Mouse (Mus musculus) urinary bladder, postnatal 25 days (tissue): ENCODE measurements around the gene 2310022A10Rik.

Experiments used
- DNase-seq: peaks from one replicate; pipeline ENCODE4 v3.0.0; 2022; ENCODE audit warnings: low spot score

Gene 2310022A10Rik

DNA sequence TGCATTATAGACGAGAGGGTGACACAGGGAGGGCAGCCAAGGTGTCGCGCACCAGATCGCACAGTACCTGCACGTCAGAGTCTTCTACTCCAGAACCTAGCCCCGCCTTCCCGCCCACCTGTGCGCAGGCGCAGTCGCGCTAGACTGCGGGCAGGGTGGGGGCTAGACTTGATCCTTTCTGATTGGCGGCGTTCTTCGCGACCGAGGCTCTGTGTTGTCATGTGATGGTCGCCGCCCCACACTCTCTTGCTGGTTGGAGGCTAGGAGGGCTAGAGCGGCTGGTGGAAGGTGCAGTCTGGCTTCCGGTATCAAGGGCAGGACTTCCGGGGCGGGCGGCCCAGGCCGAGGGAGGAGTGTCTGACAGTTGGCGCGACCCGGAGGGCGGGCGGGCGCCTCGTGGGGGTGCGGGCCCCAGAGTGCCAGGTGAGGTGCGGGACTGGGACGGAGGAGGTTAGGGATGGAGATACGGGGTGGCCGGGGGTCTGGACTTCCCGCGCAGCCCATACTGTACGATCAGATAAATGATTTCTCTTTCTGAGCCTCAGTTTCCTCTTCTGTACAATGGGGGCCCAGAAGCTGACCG lies at the start of gene 2310022A10Rik, which contains the start of gene Pld3:
Gene 2310022A10Rik (plus strand): TSS at position 303 of the 583 bp plus-strand sequence.
Gene Pld3 (minus strand): TSS at position 288 of the 583 bp plus-strand sequence.
- DNase-seq, result peak; percentile 89

DNA sequence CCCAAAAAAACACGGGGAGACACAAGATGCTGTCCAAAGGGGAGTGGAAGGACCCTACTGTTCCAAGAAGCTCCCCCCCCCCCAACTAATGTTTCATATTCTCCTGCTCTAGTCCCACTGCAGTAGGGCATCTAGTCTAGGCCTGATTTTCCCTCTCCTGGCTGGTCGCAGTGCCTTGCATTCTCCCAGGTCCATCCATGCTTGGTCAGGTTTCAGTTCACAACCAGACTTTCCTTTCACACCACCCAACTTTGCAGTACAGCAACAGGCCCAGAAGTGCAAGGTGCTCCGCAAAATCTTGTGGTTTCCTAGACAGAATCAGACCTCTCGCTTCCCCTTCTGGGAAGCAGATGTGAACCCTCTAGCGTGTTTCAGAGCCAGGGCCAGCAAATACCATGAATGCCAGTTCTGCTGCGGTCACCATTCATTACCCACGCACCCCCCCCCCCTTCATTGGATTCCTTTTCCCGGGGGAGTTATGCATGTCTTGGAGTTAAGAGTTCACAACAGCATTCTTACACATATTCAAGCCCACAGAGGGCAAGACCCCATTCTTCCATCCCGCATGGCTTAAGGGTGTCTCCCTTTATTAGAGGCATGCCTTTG lies 46.2 kb upstream of the 2310022A10Rik start:
- no peak for DNase-seq

DNA sequence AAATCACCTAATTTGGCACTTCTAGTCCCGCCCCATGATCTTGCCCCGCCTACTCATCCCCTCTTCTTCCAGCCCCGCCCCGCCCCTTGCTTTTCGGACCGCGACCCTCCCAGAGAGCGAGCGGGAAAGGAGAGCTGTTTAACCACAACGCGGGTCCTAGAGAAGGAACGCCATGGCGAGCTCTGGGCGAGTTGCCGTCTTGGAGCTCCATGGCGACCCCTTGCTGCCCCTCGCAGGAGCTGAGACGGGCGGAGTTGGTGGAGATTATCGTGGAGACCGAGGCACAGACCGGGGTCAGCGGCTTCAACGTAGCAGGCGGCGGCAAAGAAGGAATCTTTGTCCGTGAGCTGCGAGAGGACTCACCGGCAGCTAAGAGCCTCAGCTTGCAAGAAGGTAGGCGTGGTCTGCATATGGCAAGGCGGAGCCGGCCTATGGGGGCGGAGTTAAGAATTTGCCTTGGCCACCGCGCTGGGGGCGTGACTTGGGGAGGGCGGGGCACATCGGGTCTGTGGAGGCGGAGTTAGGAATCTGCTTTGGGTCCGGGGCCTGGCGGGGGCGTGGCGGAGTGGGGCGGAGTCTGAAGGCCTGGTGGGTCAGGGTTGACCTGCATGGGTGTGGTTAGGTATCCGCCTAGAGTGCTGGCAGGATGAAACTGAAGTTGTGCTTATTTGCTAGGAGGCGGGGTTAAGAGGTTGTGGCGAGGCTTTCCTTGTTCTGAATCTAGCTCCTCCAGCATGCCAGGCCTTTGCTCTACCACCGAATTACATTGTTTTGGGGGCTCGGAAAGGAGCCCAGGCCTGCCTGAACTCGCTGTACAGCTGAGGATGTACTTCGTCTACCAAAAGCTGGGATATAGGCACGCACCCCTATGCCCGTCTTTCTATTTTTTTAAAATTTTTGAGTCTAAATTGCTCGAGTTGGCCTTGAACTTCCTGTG lies 45.1 kb upstream of the 2310022A10Rik start:
- DNase-seq, result peak; percentile 99

DNA sequence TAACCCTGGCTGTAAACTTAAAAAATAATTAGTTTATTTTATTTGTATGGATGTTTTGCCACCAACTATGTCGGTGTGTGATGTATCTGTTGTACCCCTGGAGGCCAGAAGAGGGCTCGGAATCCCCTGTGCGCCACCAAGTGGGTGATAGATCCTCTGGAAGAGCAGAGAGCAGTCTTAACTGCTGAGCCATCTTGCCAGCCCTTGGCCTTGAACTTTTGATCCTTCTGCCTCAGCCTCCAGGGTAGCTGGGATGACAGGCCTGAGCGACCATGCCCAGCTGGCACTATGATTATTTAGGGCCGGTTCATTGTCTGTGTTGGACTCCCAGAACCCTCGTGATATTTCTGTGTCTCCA lies 44.4 kb upstream of the 2310022A10Rik start:
- peak; percentile 51 for DNase-seq

DNA sequence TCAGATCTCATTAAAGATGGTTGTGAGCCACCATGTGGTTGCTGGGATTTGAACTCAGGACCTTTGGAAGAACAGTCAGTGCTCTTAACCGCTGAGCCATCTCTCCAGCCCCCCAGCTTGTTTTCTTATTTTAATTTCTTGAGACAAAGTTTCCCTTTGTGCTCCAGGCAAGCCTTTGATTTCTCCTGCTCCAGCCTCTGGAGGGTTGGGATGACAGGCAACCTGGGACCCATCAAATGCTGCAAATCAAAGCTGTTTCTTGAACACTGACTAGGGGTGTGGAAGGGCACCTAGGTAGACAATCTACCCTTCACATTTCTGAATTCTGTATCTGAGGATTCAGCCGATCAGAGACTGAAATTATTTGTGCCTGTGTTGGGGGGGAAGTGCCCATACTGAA lies 42.2 kb upstream of the 2310022A10Rik start:
- DNase-seq, result no peak

DNA sequence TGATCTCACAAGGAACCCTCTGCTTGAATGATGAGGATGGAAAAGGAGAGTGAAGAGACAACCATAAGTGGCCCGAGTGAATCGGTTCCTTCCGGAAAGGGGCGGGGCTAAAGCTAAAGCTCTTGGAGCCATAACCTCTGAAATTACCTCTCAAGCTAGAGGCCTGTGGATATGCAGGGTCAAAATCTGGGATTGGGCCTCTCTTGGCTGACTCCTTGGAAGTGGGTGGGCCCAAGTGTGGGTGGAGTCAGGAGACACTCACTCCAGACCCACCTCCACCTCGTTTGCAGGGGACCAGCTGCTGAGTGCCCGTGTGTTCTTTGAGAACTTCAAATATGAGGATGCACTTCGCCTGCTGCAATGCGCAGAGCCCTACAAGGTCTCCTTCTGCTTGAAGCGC lies 38.1 kb upstream of the 2310022A10Rik start:
- no peak for DNase-seq

DNA sequence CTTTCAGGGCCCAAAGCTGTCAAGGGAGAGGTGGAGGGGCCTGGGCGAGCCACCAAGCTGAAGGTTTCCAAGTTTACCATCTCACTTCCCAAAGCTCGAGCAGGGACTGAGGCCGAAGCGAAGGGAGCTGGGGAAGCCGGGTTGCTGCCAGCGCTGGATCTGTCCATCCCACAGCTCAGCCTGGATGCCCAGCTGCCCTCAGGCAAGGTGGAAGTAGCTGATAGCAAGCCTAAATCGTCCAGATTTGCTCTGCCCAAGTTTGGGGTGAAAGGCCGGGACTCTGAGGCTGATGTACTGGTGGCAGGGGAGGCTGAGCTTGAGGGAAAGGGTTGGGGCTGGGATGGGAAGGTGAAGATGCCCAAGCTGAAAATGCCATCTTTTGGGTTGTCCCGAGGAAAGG lies 34.7 kb upstream of the 2310022A10Rik start:
- no peak for DNase-seq

DNA sequence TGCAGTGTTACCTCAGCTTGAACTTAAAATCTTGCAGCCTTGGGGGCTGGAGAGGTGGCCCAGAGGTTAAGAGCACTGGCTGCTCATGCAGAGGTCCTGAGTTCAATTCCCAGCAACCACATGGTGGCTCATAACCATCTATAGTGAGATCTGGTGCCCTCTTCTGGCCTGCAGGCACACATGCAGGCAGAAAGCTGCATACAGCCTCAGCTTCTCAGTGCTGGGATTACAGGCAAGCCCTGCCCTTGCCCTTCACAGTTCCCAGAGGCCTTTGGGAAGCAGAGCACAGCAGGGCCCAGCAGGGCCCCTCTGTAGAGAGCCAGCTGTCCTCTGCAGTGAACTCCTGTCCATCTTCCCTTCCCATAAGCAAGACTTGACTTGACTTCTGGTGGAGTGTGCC lies 32.9 kb upstream of the 2310022A10Rik start:
- no peak for DNase-seq

DNA sequence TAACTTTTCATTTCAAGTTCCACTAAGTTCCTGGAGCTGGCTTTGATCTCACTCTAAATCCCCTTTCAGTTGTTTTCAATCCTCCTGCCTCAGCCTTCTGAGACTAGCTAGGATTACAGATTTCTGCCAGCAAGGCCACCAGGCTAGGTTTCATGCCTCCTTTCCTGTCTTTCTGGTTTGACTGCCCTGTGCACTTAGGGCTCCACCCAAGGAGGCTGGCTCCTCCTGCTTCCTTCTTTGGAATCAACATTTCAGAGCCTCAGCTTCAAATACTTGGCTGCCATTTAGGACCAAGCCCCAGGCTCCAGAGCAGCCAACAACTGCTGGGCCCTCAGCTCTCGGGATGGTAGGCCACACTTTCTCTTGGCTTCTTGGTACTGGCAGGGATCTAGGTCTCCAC lies 32.4 kb upstream of the 2310022A10Rik start:
- no peak for DNase-seq

DNA sequence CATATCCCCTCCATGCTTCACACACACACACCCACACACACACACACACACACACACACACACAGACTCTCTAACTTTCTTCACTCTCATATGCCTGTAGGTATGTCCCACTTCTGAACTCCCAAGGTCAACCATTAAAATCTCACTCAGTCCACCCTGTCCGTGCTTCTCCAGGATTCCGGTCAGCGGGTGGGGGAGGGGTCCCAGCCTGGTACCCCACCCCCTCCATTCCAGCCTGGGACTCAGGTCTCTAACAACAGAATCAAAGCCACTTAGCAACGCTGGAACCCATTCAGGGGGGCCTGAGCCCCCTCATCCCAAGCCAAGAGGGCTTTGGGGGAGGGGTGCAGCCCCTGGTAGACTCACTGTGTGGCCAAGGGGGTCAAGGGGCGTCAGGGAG lies 30.1 kb upstream of the 2310022A10Rik start, which contains the start of gene Hipk4:
Gene Hipk4 (plus strand): TSS at position 301 of the 400 bp plus-strand sequence.
- DNase-seq, result no peak

DNA sequence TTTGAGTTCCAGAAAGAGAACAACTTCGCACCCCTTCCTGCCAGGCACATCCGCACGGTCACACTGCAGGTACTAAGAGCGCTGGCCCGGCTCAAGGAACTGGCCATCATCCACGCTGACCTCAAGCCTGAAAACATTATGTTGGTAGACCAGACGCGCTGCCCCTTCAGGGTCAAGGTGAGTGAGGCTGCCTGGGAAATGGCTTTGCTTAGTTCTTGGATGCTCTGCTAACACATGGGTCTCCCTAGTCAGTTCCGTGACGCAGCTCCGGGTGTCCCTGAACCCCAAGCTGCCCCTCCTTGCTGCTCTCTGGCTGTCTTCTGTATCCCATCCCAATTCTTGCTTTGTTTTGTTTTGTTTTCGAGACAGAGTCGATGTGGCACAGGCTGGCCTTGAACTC lies 29.2 kb upstream of the 2310022A10Rik start:
- no peak for DNase-seq

DNA sequence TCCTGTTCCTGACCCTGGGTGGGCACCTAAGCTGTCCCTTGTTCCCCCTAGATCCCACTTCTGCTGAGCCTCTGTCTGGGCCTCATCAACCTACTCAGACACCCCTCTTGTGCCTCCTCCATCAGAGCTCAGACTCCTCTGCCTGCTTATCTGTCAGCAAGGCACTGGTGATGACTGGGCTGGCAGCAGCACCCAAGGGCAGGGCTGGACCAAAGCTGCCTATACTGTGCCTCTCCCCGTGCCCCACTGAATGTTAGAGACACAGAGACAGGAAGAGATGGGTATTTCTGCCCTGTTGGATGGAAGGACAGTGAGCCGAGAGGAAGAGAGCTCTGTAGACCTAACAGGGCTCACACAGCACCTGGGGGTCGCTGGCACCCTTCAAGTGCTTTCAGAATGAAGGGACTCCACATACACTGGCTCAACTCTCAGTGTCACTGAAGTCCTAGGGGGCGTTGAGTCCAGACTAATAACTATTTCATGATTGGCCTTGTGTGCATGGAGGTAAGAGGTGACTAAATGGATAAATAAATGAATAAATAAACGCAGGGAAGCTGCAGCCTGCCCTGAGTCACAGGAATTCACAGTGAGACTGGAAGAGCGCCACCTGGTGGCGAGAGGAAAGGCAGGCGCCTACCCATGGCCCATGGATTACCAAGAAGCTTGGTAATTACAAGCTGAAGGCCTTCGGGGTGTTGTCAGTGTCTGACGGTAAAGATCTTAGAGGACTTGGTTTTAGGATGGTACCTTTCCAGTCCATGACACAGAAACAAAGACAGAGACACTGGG lies 26.8 kb upstream of the 2310022A10Rik start:
- DNase-seq, result peak; percentile 82

DNA sequence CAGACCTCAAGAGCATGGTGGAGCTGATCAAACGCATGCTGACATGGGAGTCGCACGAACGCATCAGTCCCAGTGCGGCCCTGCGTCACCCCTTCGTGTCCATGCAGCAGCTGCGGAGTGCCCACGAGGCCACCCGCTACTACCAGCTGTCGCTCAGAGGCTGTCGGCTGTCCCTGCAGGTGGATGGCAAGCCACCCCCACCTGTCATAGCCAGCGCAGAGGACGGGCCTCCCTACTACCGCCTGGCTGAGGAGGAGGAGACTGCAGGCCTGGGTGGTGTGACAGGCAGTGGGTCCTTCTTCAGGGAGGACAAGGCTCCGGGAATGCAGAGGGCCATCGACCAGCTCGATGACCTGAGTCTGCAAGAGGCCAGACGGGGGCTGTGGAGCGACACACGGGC lies 24.0 kb upstream of the 2310022A10Rik start:
- DNase-seq, result no peak

DNA sequence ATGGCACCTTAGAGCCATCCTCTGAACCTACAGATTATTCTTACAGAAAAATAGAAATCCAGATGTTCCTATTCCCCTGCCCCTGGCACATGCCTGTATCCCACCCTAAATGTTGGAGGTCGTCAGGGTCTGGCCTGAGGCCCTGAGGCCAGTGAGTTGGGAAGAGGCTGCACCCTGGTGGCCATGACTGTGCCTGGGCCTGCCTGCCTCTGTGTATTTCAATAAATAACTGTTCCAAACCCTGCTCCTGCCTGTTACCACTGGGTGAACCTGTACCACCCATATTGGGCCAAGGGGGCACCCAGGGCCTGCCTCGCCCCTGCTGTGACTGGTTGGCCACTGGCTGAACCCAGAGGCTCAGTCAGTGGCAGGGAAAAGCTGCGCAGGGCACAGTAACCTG lies 22.1 kb upstream of the 2310022A10Rik start:
- DNase-seq, result no peak

DNA sequence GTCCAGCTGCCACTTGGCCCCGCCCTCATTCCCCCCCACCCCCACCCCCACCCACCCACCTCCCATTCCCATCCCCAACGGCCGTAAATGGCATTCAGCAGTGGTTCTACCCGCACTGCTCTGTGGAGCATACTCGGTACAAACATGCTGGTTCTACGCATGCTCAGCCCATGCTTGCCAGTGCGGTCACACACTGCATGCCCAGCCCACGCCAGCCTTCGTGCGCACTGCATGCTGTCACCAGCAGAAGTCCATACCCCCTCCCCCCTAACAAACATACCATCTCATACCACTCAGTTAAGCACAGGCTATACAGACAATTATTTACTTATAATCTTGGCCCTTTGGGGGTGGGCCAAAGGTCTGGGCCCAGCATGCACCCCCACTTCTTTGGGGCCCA lies 21.3 kb upstream of the 2310022A10Rik start:
- DNase-seq, result no peak

DNA sequence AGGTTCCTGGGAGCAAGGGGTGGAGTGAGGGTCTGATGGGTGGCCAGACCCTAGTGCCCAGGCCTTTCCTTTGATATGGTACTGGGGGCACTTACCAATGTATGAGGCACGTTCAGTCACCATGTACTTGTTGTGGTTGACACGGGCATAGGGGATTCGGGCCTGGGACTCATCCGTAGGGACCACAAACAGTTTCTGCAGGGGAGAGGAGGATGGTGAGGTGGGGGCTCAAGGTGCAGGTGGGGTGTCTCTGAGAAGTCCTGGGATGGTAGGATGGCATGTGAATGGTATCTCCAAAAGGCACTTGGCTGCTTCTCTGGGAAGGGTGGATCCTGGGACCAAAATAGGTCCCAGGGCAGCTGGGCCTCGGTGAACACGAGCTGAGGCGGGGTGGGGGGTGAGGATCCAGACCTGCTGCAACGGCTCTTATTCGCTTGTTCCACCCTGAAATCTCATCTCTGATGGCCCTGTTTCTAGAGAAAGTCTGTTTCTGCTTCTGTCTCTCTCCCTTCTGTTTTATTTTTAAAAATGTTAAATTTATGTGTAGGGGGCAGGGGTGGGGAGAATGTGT lies 20.5 kb upstream of the 2310022A10Rik start:
- no peak for DNase-seq

DNA sequence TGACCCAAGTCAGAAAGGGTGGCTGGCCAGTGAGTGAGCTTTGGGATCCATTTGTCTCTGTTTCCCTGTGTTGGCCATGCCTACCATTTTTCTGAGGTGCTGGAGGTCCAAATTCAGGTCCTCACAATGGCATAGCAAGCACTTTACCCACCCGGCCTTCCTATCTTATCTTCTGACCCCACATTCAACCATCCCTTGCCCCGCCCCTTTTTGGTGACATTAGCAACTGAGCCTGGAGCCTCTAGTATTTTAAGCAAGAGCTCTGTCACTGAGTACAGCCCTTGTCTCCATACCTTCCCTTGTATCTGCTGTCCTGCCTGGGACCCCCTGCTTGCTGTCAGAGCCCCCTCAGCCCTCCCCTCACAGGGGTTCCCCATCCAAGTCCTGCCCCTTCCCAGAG lies 17.6 kb upstream of the 2310022A10Rik start:
- DNase-seq, result no peak

DNA sequence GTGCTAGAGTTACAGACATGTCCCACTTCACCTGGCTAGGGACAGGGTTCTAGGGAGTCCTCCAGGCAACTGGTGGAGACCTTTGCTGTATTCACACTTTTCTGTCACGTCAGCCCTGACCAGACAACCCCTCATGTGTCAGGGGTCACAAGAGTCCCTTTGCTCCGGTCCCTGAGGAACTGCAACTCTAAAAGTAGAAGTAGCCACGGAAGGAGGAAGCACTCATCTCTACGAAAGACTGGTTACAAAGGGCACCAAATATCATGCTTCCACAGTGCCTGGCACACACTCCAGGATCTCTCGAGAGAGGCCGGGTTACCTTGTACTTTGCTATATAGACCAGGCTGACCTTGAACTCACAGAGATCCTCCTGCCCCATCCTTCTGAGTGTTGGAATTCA lies 16.4 kb upstream of the 2310022A10Rik start:
- no peak for DNase-seq

DNA sequence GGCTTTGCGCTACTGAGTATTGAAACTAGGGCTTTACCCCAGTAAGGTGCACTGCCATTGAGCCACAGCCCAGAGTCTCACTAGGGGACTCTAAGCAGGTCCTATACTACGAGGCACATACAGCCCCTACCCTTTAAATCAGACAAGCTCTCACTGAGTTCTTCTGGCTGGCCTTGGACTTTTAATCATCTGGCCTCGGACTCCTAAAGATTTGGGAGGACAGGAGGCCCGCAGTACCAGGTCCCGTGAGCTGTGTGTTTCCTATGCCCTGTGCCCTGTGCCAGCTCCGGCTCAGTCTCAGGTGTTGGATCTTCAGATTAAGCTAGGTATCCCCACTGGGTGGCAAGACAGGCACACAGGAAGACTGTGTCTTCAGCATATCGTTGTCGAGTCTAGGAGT lies 15.0 kb upstream of the 2310022A10Rik start:
- DNase-seq, result no peak

DNA sequence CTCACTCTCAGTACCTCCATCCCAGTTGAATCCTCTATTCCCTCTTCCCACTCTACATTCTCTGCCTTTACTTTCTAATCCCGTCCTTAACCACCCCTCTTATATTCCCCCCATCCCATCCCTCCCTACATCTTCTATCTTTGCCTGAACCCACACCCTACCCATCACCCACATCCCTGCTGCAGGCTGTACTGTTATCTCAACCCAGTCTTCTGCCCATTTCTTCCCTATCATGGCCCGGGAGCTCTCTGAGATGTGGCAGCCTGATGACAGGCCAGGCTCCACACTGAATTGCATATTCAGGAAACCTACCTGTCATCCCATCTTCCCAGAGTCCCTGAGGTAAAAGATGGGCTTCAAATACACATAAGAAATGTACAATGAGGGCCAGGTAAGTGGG lies 14.2 kb upstream of the 2310022A10Rik start:
- no peak for DNase-seq

DNA sequence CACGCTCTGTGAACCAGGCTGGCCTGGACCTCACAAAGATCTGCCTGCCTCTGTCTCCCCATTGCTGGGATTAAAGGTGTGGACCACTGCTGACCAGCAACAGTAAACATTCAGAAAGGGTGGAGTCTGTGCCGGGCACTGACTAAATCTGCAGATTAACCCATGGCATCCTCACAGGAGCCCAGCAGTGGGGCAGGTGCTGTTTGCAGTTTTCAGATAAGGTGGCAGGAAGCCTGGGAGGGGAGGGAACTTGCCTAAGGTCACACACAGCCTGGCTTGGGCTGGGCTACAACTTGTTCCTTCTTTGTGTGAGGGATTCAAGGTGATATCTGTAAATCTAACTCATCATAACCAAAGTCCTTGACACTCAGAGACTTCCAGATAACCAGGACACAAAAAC lies 12.5 kb upstream of the 2310022A10Rik start:
- DNase-seq, result no peak

DNA sequence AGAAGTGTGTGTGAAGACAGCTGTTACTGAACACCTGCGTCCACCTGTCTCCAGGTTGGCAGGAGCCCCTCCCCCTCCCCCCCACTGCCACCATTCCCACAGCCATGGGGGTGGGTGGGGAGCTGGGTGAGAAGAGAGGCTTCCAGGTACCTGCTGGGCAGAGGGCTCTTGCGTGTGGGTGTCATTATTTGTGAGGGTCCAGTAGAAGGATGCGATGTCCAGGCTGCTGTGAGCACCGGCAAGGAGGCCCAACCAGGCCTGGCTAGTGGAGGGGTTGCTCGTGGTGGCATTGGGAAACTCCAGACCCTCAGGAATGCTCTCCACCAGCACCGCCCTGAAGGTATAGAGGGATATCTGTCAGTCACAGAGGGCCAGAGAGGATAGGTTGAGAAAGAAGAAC lies 12.1 kb upstream of the 2310022A10Rik start:
- no peak for DNase-seq
